Comparison of ENCODE assay signal across 21 mouse cellular contexts in genomic region chr7:90148516-90148915, GRCm38 (mm10). TPM values are rescaled to one million over a fixed set of nuclear protein-coding genes. Genes with fewer than 3 reads are reported as not detected.
DNase-seq lines count a peak whose midpoint lies in the region; ATAC-seq and TF ChIP-seq lines count a peak whose summit lies in the region.
"Had no signal": no experiment of that assay in that cellular context is flagged by ENCODE, and none has a peak within 500 bp of the region (broad histone marks: within the 10 kb centered on the region; RNA-seq: fewer than 3 reads in every experiment).

No protein-coding gene starts in this region.

- no peak for TF ChIP-seq CTCF in heart, adult 2 months (IDR thresholded peaks at IDR 0.05)
- TF ChIP-seq CTCF in kidney, adult 2 months (conservative IDR thresholded peaks at IDR 0.05; ENCODE audit: insufficient read depth, insufficient read length, low read depth, low read length): no peak
- no peak for TF ChIP-seq CTCF in liver, embryonic 14.5 days (IDR thresholded peaks at IDR 0.05; ENCODE audit: low read depth)
- TF ChIP-seq CTCF in lung, adult 2 months (IDR thresholded peaks at IDR 0.05; ENCODE audit: insufficient read depth, low read length): no peak
- no peak for TF ChIP-seq CTCF in left cerebral cortex, adult 2 months (IDR thresholded peaks at IDR 0.05)

- 8% methylated on average over 1 of the region's 1 CpGs for WGBS in heart, adult 2 months
- 3% methylated on average over 1 of the region's 1 CpGs for WGBS in kidney, adult 2 months
- 45% methylated on average over 1 of the region's 1 CpGs for WGBS in liver, embryonic 14.5 days (ENCODE audit: insufficient replicate concordance)
- WGBS in lung, adult 2 months: 26% methylated on average over 1 of the region's 1 CpGs

- no peak overlapping the region for H3K4me3 ChIP-seq in heart, adult 2 months
- no peak overlapping the region for H3K4me3 ChIP-seq in kidney, adult 2 months (ENCODE audit: insufficient read depth, low read depth, low read length)
- H3K4me3 ChIP-seq in brown adipose tissue, adult 24 weeks (ENCODE audit: insufficient read depth, low read depth, low read length): no peak overlapping the region
- no peak overlapping the region for H3K4me3 ChIP-seq in liver, embryonic 14.5 days (ENCODE audit: insufficient read depth in 1 of 2, low read depth in 2 of 2, low read length in 2 of 2)
- H3K4me3 ChIP-seq in lung, adult 2 months (replicated peaks; ENCODE audit: extremely low read depth, low read depth, low read length): no peak overlapping the region
- no peak overlapping the region for H3K4me3 ChIP-seq in left cerebral cortex, adult 2 months
- H3K4me3 ChIP-seq: embryonic facial prominence, embryonic 15.5 days; hindbrain, embryonic 13.5 days; limb, embryonic 12.5 days had no signal

- peak overlapping the region; percentile 78 for H3K27ac ChIP-seq in heart, adult 2 months
- peak overlapping the region; percentile 56; the same call in 1 of the 2 replicates for H3K27ac ChIP-seq in kidney, adult 2 months (ENCODE audit: insufficient read depth, low read depth, low read length)
- H3K27ac ChIP-seq in brown adipose tissue, adult 24 weeks (replicated peaks; ENCODE audit: low read depth, low read length): 0 out of 2 replicates have a peak overlapping the region, but pooled peaks have one; percentile 27
- peak overlapping the region; percentile 63 for H3K27ac ChIP-seq in liver, embryonic 14.5 days
- H3K27ac ChIP-seq in left cerebral cortex, adult 2 months: no peak overlapping the region
- H3K27ac ChIP-seq: embryonic facial prominence, embryonic 15.5 days; hindbrain, embryonic 13.5 days; limb, embryonic 12.5 days had no signal

- no peak for TF ChIP-seq EP300 in heart, adult 2 months (IDR thresholded peaks at IDR 0.05; ENCODE audit: insufficient read depth, low read depth, low read length)
- TF ChIP-seq EP300 in liver, embryonic 14.5 days (IDR thresholded peaks at IDR 0.05; ENCODE audit: low read depth): no peak

- H3K4me2 ChIP-seq in liver, embryonic 14.5 days (ENCODE audit: low read depth): peak overlapping the region; percentile 83
- H3K4me2 ChIP-seq: embryonic facial prominence, embryonic 15.5 days; hindbrain, embryonic 13.5 days; limb, embryonic 12.5 days; midbrain, embryonic 11.5 days had no signal

- peaks cover 4% of the 10 kb centered on the region; the same call in 1 of the 2 replicates for H3K79me2 ChIP-seq in heart, adult 2 months (replicated peaks; ENCODE audit: control insufficient read depth, insufficient read depth, low read length)

- peaks cover 63% of the 10 kb centered on the region for H3K36me3 ChIP-seq in heart, adult 2 months (ENCODE audit: control insufficient read depth, insufficient read depth, low read length)
- no peaks in the 10 kb centered on the region; the same call in 1 of the 2 replicates for H3K36me3 ChIP-seq in kidney, adult 2 months (ENCODE audit: control insufficient read depth, insufficient read depth, low read length)
- H3K36me3 ChIP-seq in liver, embryonic 14.5 days (replicated peaks; ENCODE audit: control insufficient read depth, insufficient read depth, low read depth): peaks cover 35% of the 10 kb centered on the region
- H3K36me3 ChIP-seq: embryonic facial prominence, embryonic 15.5 days; hindbrain, embryonic 13.5 days had no signal

- no peak for TF ChIP-seq POLR2A in heart, adult 2 months (IDR thresholded peaks at IDR 0.05; ENCODE audit: insufficient read depth, low read depth, low read length)
- TF ChIP-seq POLR2A in kidney, adult 2 months (IDR thresholded peaks at IDR 0.05; ENCODE audit: low read depth, low read length): no peak
- TF ChIP-seq POLR2A in lung, adult 2 months (IDR thresholded peaks at IDR 0.05; ENCODE audit: borderline replicate concordance, extremely low read depth, low read depth, low read length): no peak

- no peak for ATAC-seq in liver, embryonic 14.5 days (ENCODE audit: insufficient read depth)
- ATAC-seq: inflammation-experienced regulatory T-cells, adult 6 months had no signal

- DNase-seq in heart, adult 2 months: no peak
- DNase-seq in heart, postnatal 10 days: no peak
- DNase-seq in kidney, adult 2 months: peak; percentile 77
- no peak for DNase-seq in kidney, adult 11 months
- DNase-seq in liver, embryonic 14.5 days (ENCODE audit: low read depth in 3 of 3, low spot score in 3 of 3): no peak
- DNase-seq in lung, adult 2 months: no peak
- no peak for DNase-seq in left cerebral cortex, adult 2 months (ENCODE audit: extremely low spot score in 1 of 2, low spot score in 2 of 2)
- DNase-seq: adrenal gland, postnatal 36 days; cerebellum, adult 18-20 months; cerebellum, postnatal 36 days; gastrocnemius, postnatal 10 days; heart, adult 18-20 months; right cerebral cortex, postnatal 4 days; thymus, adult 2 months had no signal

- intact Hi-C loops in heart, adult 2 months (cut with DNase I): no loop called here
- intact Hi-C loops in heart, postnatal 10 days (cut with DNase I): loop anchor here (5.0 kb wide), 1 partner anchor 131 kb away; no protein-coding TSS in a partner anchor
- intact Hi-C loops in left cerebral cortex, adult 2 months (cut with DNase I): no loop called here

- H3K4me1 ChIP-seq in heart, adult 2 months (ENCODE audit: control insufficient read depth, insufficient read depth, low read length): peaks cover 40% of the 10 kb centered on the region
- H3K4me1 ChIP-seq in kidney, adult 2 months (ENCODE audit: control insufficient read depth, insufficient read depth, low read length): peaks cover 34% of the 10 kb centered on the region
- peaks cover 17% of the 10 kb centered on the region for H3K4me1 ChIP-seq in brown adipose tissue, adult 24 weeks (ENCODE audit: control insufficient read depth, insufficient read depth, insufficient read length, low read length)
- H3K4me1 ChIP-seq in liver, embryonic 14.5 days (replicated peaks; ENCODE audit: control insufficient read depth in 2 of 2, insufficient read depth in 2 of 2, low read length in 1 of 2): peaks cover 39 to 50% of the 10 kb centered on the region in 2 experiments
- peaks cover 38% of the 10 kb centered on the region for H3K4me1 ChIP-seq in lung, adult 2 months (ENCODE audit: control insufficient read depth, insufficient read depth, low read length)

- no peak overlapping the region for H3K9ac ChIP-seq in heart, adult 2 months (ENCODE audit: low read depth, low read length)
- peak overlapping the region; percentile 59 for H3K9ac ChIP-seq in liver, embryonic 14.5 days (replicated peaks)
- H3K9ac ChIP-seq: embryonic facial prominence, embryonic 15.5 days; hindbrain, embryonic 13.5 days; limb, embryonic 12.5 days had no signal

- no peaks in the 10 kb centered on the region for H3K9me3 ChIP-seq in liver, embryonic 14.5 days (ENCODE audit: control insufficient read depth, low read length)
- H3K9me3 ChIP-seq: embryonic facial prominence, embryonic 15.5 days; hindbrain, embryonic 13.5 days; limb, embryonic 12.5 days had no signal

- H3K27me3 ChIP-seq in heart, adult 2 months (ENCODE audit: control insufficient read depth, insufficient read depth, low read length): no peaks in the 10 kb centered on the region
- no peaks in the 10 kb centered on the region for H3K27me3 ChIP-seq in kidney, adult 2 months (replicated peaks; ENCODE audit: control insufficient read depth, insufficient read depth, low read length)
- no peaks in the 10 kb centered on the region for H3K27me3 ChIP-seq in liver, embryonic 14.5 days (ENCODE audit: control insufficient read depth, insufficient read depth, low read length)
- H3K27me3 ChIP-seq: CH12.LX; embryonic facial prominence, embryonic 15.5 days; hindbrain, embryonic 13.5 days; limb, embryonic 12.5 days had no signal

RNA-seq across cellular contexts. Expression of gene Picalm, which starts 18.5 kb away (rescaled TPM):
- total RNA-seq in heart, adult 2 months (2021): 100 to 1,000 TPM in 1 of 2 experiments, 10 to 100 TPM in 1; 99.4 to 128 TPM
- polyA plus RNA-seq in heart, adult 2 months (2012; rRNA removed): 60.1 and 107 TPM in 2 replicates
- 100 to 1,000 TPM; 218 to 284 TPM for total RNA-seq in heart, postnatal 10 days (2021)
- polyA plus RNA-seq in kidney, adult 2 months (2012; rRNA removed): 89.4 and 99.3 TPM in 2 replicates
- polyA plus RNA-seq in brown adipose tissue, adult 24 weeks (2012; ENCODE audit: insufficient read depth, insufficient read length, missing spikeins): 125 and 126 TPM in 2 replicates
- 97.1 and 138 TPM in 2 replicates for polyA plus RNA-seq in liver, embryonic 14.5 days (2012; rRNA removed)
- 61.5 and 63.2 TPM in 2 replicates for polyA plus RNA-seq in liver, embryonic 14.5 days (2014; fragmentation: Nextera tagmentation; extraction: Ambion mirVana)
- 52.4 and 74.5 TPM in 2 replicates for polyA plus RNA-seq in lung, adult 2 months (2012; rRNA removed)
- 100 to 1,000 TPM; 143 to 144 TPM for total RNA-seq in left cerebral cortex, adult 2 months (2021)
